Mouse (Mus musculus) layer of hippocampus, postnatal 14 days (tissue): Measurements from ENCODE around the gene Pde5a. TPM values are rescaled to one million over a fixed set of nuclear protein-coding genes. Genes with fewer than 3 reads are reported as not detected.
A peak's percentile ranks its signal among the peaks of the same experiment; 100 is the strongest.

ENCODE experiments used
- DNase-seq, 2 experiments: peaks; one replicate each; pipeline ENCODE4 v3.0.0; 2021 to 2022; ENCODE audit warnings: low spot score in 2 of 2, mixed read lengths in 1 of 2
- total RNA-seq, 2 experiments: library from RNA; stranded (reverse); gene quantifications; 2 replicates each; pipeline ENCODE4 v1.2.3; 2021

Pde5a gene
- total RNA-seq, 2 experiments from 2014 or later, result 8.7 to 15.7 TPM

- no peak for DNase-seq
Observed at GRCm38 (mm10) chr3:122848410-122849034, 119.8 kb downstream of the Pde5a start.

- DNase-seq, result no peak
Observed at GRCm38 (mm10) chr3:122855149-122855548, 126.4 kb downstream of the Pde5a start.

- no peak for DNase-seq
Observed at GRCm38 (mm10) chr3:122859829-122860228, 131.1 kb downstream of the Pde5a start.

- DNase-seq, result no peak
Observed at GRCm38 (mm10) chr3:122860573-122861498, 132.1 kb downstream of the Pde5a start.

- no peak for DNase-seq
Observed at GRCm38 (mm10) chr3:122865092-122865491, 136.3 kb downstream of the Pde5a start.

- DNase-seq, result no peak
Observed at GRCm38 (mm10) chr3:122868270-122868669, 139.5 kb downstream of the Pde5a start.

GRCm38 (mm10) chr3:122871596-122871995 lies 142.8 kb downstream of the Pde5a start:
- no peak for DNase-seq

GRCm38 (mm10) chr3:122876870-122877269 lies 148.1 kb downstream of the Pde5a start:
- DNase-seq, result no peak

GRCm38 (mm10) chr3:122877543-122877942 lies 148.8 kb downstream of the Pde5a start:
- DNase-seq, result no peak

GRCm38 (mm10) chr3:122878705-122879315 lies 150.1 kb downstream of the Pde5a start:
- DNase-seq, result no peak

GRCm38 (mm10) chr3:122887505-122888301 lies 159.0 kb downstream of the Pde5a start:
- DNase-seq, result no peak

GRCm38 (mm10) chr3:122888371-122888819 lies 159.6 kb downstream of the Pde5a start:
- no peak for DNase-seq

GRCm38 (mm10) chr3:122894772-122895171 lies 166.0 kb downstream of the Pde5a start, which contains the start of gene Fabp2:
Gene Fabp2 (plus strand): TSS chr3:122895072.
- DNase-seq, result no peak

GRCm38 (mm10) chr3:122895189-122895731 lies 166.5 kb downstream of the Pde5a start:
- DNase-seq, result no peak

- no peak for DNase-seq
Observed at GRCm38 (mm10) chr3:122898254-122898653, 169.5 kb downstream of the Pde5a start.

GRCm38 (mm10) chr3:122903746-122904433 lies 175.1 kb downstream of the Pde5a start:
- peak; percentile 36 to 62 for DNase-seq

GRCm38 (mm10) chr3:122907841-122908240 lies 179.1 kb downstream of the Pde5a start:
- no peak for DNase-seq
